13 mouse cellular contexts compared by ENCODE assay signal in the genomic region with DNA sequence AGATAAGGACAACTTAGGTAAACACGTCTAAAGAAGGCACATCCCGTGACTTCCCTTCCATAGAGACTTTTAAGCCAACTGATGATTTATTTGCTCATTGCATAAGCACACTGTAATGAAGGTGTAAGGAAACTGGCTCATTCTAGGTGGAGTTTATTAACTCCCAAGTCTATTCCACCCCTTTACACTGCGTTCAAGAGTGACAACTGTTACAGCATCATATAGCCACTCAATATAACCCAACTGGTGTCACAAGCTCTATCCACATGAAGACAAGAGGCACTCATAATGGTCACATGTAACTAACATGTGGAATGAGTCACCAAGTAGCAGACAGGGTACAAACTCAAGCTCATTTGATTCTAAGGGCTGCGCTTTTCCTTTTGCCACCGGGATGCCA.
"Had no signal": no experiment of that assay in that cellular context is flagged by ENCODE, and none has a peak within 500 bp of the region (broad histone marks: within the 10 kb centered on the region; RNA-seq: fewer than 3 reads in every experiment).

No protein-coding gene starts in this region.

- H3K4me2 ChIP-seq: kidney, embryonic 15.5 days; limb, embryonic 15.5 days; lung, embryonic 14.5 days; neural tube, embryonic 12.5 days had no signal

- H3K4me1 ChIP-seq: kidney, embryonic 15.5 days; limb, embryonic 15.5 days; neural tube, embryonic 12.5 days had no signal

- H3K27me3 ChIP-seq: kidney, embryonic 15.5 days; limb, embryonic 15.5 days; neural tube, embryonic 12.5 days had no signal

- H3K9ac ChIP-seq: kidney, embryonic 15.5 days; limb, embryonic 15.5 days; liver, embryonic 14.5 days; lung, embryonic 14.5 days; neural tube, embryonic 12.5 days had no signal

- H3K9me3 ChIP-seq: kidney, embryonic 15.5 days; limb, embryonic 15.5 days; neural tube, embryonic 12.5 days had no signal

- H3K27ac ChIP-seq: kidney, embryonic 15.5 days; limb, embryonic 15.5 days; liver, embryonic 14.5 days; neural tube, embryonic 12.5 days had no signal

- H3K36me3 ChIP-seq: limb, embryonic 15.5 days; neural tube, embryonic 12.5 days had no signal

- H3K4me3 ChIP-seq: kidney, embryonic 15.5 days; limb, embryonic 15.5 days; myocyte; neural tube, embryonic 12.5 days had no signal

- DNase-seq: kidney, adult 2 months; kidney, postnatal 14 days; lung, embryonic 14.5 days; lung, postnatal 14 days; retina, postnatal 1 day; right cerebral cortex, postnatal 4 days; spleen, adult 18-20 months; thymus, postnatal 36 days had no signal
